Mouse (Mus musculus) T-helper 1 cell (primary cell): ENCODE results near the gene Ifit1bl1.
"Not testable (repeated sequence)": the region's sequence is repeated elsewhere in the genome, so short reads cannot be mapped to it uniquely, and the experiment has no call there.

Experiments used
- in situ Hi-C: fragments of 300-600 bp; cut with MboI, MseI; formaldehyde crosslinking; loops from one replicate; pipeline ENCODE4 v1.15.1; 2025; ENCODE audit warnings: high pct_unique_total_duplicates

Gene Ifit1bl1

GRCm38 (mm10) chr19:34601888-34602287 is at the start of gene Ifit1bl1:
TSS of gene Ifit1bl1 (minus strand) at chr19:34601956.
- in situ Hi-C loops = not testable (repeated sequence)

DNA sequence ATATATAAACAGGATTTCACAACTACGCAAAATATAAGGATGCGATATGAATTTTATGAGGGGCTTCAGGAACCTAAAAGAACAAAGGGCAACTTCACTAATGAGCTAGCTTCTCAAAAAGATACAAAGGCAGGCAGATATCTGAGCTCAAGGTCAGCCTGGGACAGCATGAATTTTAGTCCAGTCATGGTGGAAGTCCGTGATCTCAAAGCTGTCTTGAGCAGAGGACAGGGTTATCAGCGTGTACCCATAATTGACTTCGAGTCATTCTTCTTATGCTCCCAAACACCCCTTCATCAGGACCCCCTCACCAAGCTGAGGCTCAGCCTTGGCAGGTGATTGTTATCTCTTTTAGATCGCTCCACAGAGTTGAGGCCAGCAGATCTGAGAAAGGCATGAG is 49.2 kb upstream of the Ifit1bl1 start:
- in situ Hi-C loops = loop anchor here (10.0 kb wide), 1 partner anchor 316 kb away; no protein-coding TSS in a partner anchor

DNA sequence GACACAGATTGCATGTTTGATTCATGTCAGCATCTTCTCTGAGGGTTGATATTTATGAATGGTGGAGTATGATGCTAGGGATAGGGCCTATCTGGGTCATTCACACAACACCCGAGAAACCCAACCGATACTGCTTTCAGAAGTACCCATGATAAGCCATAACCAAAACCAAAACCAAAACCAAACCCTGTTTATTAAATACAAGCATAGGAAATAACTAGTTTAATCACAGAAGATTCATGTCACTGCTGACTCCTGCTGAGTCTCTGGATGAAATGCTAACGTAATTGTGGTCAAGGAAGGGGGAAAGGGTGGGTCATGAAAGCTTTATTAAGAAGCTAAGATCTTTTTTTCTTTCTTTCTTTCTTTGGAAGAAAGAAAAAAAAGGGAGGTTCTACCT is 48.5 kb upstream of the Ifit1bl1 start:
- in situ Hi-C loops = loop anchor here (10.0 kb wide), 1 partner anchor 315 kb away; no protein-coding TSS in a partner anchor

- in situ Hi-C loops = not testable (repeated sequence)
Observed at GRCm38 (mm10) chr19:34647630-34648029, 45.9 kb upstream of the Ifit1bl1 start.

DNA sequence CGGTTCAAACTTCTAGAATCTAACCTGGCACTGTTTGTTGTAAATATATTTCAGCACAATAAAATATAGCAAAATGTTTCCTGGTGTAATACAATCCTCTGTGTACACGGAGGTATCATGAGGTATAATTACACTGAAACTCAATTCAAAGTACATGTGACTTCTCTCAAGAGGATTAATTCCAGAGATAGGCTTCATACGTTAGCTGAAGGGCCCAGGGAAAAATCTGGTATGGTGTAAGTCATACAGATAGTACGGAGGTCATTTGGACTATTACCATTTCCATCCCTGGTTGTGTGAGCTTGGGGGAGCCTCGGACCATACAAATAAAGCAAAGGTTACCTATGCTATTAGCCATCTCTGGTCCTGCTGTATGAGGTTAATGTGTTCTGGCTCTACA is 40.9 kb upstream of the Ifit1bl1 start:
- in situ Hi-C loops = no loop called here

GRCm38 (mm10) chr19:34640623-34641022 is 38.9 kb upstream of the Ifit1bl1 start, which contains the start of the genes Ifit1bl2 and Ifit1:
TSS of gene Ifit1bl2 (minus strand) at chr19:34640743.
TSS of gene Ifit1 (plus strand) at chr19:34640871.
- in situ Hi-C loops = no loop called here

DNA sequence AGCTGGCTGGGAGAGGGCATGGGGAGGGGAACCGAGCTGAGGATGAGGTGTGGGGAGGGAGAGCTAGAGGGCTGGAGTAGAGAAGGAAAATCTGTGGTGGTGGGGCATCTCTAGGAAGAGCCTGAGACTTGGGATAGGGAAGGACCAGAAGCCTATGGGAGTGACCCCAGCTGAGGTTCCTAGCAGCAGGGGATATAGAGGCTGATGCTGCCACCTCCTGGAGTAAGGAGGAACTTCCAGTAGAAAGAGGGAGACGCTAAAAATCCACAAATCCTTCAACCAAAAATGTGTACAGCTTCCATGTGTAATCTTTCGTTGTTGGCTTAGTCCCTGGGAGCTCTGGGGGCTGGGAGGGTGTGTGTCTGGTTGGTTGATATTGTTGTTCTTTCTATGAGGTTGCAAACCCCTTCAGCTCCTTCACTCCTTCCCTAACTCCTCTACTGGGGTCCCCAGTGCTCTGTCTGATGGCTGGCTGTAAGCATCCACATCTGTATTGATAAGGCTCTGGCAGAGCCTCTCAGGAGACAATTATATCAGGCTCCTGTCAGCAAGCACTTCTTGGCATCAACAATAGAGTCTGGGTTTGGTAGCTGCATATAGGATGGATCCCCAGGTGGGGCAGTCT is 35.3 kb upstream of the Ifit1bl1 start:
- in situ Hi-C loops = loop anchor here (5.0 kb wide), 1 partner anchor 85 kb away; the partner anchor contains the start of gene Ifit2

GRCm38 (mm10) chr19:34633484-34633883 is 31.7 kb upstream of the Ifit1bl1 start:
- in situ Hi-C loops = no loop called here

DNA sequence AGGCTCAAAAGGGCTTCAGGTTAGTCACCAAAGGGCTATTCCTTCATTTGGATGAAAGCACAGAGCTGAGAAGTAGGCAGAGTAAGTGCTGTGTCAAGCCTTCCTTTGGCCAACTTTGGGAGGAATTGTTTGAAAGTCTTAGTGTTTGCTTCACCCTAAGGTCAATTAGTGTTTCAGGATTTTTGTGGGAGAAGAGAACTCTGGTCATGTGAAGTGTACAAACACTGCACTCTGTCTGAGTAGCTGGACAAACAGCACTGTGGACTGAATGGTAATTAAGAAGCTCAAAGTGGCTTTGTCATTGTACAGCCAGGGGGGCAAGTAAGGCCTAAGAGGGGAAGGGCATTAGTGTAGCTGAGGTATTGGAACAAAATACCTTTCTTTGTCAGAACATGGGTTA is 29.7 kb upstream of the Ifit1bl1 start:
- in situ Hi-C loops = no loop called here

DNA sequence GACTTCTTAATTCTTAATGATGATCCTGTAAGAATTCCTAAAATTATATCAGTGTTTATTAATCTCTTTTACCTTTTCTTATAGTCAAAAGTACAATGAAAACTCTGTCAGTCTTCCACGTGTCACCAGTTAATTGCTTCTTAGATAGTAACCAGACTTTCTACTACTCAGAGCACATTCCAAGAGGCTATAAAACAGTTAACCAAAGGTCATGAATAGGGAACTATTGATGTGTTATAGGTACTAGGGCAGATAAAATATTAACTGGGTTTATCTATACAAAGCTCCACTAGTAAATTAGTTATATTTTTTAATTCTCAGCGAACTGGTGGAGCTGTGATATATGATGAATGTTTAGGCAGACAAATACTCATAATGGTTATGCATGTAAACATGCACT is 25.7 kb upstream of the Ifit1bl1 start:
- in situ Hi-C loops = no loop called here

GRCm38 (mm10) chr19:34624663-34625062 is 22.9 kb upstream of the Ifit1bl1 start:
- in situ Hi-C loops = no loop called here

GRCm38 (mm10) chr19:34623781-34624180 is 22.0 kb upstream of the Ifit1bl1 start:
- in situ Hi-C loops = no loop called here

GRCm38 (mm10) chr19:34620871-34621270 is 19.1 kb upstream of the Ifit1bl1 start:
- in situ Hi-C loops = no loop called here

DNA sequence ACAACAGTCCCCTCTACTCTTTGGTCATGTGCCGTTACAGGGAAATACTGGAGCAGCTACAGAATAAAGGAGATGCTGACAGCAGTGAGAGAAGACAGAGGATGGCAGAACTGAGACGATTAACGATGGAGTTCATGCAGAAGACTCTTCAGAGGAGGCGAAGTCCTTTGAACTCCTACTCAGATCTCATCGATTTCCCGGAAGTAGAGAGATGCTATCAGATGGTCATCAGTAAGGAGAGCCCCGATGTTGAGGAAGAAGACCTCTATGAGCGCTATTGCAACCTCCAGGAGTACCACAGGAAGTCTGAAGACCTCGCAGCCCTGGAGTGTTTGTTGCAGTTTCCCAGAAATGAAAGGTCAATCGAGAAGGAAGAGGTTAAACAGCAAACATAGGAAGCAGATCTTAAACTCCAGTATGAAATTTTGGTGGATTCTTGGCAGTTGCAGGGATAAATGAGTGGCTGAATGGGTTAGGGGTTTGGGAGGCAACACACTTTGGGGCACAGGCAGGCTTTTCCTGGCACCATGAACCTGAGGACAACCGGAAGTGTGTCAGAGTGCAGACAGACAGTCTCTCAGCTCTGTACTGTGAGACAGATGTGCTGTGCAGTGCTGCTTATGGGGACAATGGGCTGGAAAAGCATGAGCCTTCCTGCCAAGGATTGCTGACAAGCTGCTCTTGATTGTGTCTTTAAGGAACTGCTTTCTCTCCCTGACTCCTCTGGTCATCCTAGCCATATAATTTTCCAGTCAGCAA is 10.7 kb upstream of the Ifit1bl1 start:
- in situ Hi-C loops = not testable (repeated sequence)

DNA sequence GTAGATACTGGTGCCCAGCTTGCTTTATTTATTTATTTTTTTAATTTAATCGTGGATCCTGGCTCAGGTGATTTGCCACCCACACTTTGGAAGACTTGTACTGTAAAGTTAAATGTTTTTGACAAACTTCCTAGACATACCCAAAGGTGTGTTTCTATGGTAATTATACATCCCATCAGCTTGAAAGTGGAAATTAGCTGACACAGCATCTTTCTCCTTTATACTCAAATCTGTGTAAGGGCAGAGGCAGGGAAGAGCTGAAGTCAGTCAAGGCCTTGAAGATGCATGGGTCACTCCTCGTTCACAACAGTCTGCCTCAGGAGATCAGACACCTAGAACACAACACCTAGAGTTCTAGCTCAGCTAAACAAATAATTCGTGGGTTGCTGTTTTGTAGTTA is 8.4 kb upstream of the Ifit1bl1 start:
- in situ Hi-C loops = not testable (repeated sequence)

DNA sequence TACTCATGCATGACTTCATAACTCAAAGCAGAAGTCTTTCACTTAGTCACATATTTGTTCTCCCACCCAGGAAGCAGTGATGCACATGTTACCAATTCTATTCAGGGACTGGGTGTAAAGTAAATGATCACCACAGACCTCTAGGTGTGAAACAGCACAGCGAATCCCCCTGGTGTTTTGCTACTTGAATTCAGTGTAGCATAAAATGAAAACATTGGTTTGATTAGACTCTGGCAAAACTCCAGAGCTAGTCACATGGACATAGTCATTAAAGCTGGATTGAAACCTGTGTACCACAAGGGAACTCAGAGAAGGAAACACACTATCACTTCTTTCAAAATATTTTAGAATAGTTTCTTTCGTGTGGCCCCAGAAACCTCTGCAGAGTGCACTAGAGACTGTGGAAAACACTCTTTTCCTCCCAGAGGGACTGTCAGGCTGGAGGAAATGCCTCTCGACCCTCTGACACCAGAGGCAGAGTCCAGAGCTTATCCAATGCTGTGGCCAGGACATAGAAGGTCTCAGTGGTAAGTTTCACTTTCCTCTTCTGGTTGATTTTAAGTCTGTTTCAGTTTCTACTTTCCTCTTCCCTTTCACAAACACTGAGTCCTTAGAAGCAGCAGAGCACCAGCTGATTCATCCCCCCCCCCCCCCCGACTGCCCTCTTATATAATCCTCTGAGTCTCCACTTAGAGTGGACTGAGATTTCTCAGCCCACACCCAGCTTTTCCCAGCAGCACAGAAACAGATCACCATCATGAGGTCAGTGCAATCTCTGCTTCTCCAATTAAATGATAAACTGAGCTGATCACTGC is 5.7 kb upstream of the Ifit1bl1 start, which contains the start of gene Ifit3b:
Ifit3b (plus strand) TSS at position 734 of the 815 bp plus-strand sequence.
- in situ Hi-C loops = not testable (repeated sequence)

- in situ Hi-C loops = no loop called here
Observed at GRCm38 (mm10) chr19:34605472-34605871, 3.7 kb upstream of the Ifit1bl1 start.

DNA sequence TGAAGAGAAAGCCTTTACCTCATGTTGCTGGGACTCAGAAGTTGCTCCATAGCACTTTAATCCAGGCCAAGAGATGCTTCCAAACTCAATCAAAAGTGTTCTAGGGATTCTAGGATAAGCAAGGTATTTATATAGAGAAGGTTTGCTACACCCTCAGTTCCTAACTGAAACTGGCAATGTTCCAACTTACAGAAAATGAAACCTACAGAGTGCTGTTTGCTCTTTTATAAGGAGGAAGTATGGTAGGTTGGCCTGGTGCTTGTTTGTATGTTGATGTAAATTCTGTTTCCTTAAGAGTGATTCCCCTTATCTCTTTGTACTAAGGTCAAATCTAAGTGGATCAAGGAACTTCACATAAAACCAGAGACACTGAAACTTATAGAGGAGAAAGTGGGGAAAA is 2.5 kb downstream of the Ifit1bl1 start:
- in situ Hi-C loops = loop anchor here (25.0 kb wide), 1 partner anchor 863 kb away; no protein-coding TSS in a partner anchor

DNA sequence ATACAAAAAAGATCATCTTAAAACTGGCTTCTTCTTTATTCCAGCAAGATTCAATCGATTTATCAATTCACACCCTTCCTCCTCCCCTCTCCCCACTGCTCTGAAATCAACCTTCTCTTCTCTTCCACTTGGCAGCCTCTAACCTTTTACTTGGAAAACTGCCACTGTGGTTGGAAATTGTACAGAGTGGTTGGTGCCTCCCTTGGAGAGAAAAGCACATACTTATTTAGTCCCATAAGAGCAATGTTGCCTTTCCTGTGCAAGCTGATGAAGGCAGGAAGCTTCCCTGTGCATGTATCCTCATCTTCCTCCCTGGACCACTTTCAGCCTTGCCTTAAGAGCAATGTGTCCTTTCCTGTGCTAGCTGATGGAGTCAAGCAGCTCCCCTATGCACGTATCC is 3.4 kb downstream of the Ifit1bl1 start:
- in situ Hi-C loops = loop anchor here (25.0 kb wide), 1 partner anchor 864 kb away; no protein-coding TSS in a partner anchor

- in situ Hi-C loops = loop anchor here (25.0 kb wide), 1 partner anchor 865 kb away; no protein-coding TSS in a partner anchor
Observed at GRCm38 (mm10) chr19:34596811-34597210, 4.9 kb downstream of the Ifit1bl1 start.

GRCm38 (mm10) chr19:34594523-34594922 is 7.2 kb downstream of the Ifit1bl1 start:
- in situ Hi-C loops = loop anchor here (25.0 kb wide), 1 partner anchor 868 kb away; no protein-coding TSS in a partner anchor
